Mouse (Mus musculus) liver, embryonic 14.5 days (tissue): ENCODE measurements around the gene Med16.

Source experiments
- CTCF ChIP-seq: IDR thresholded peaks from 2 replicates; pipeline ENCODE4 v1.5.1; 2016; ENCODE audit warnings: antibody characterized with exemption, low read depth, control low read depth
- EP300 ChIP-seq: IDR thresholded peaks from 2 replicates; pipeline ENCODE4 v1.6.1; 2016; ENCODE audit warnings: antibody characterized with exemption, low read depth

- no peak for TF ChIP-seq CTCF
- TF ChIP-seq EP300, result no peak
Measured at GRCm38 (mm10) chr10:79856280-79856679, 52.4 kb downstream of the Med16 start.
